8 mouse cellular contexts compared by ENCODE assay signal in the genomic region with DNA sequence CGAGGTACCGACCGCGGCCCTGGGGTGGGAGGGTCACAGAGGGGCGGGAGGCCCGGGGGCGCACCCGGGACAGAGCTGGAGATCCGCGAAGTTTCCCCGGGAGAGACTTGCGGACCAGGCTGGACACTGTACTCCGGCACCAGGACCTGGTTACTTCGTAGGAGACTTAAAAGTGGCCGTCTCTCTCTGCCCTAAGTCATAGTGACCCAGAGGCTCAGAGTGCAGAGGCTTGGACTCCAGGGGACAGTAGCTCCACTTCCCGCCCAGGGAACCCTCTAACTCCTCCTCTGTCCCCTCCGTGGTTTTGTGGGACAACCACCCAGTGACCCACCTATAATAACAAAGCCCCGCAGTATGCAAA. TPM values are rescaled to one million over a fixed set of nuclear protein-coding genes. Genes with fewer than 3 reads are reported as not detected.
DNase-seq lines count a peak whose midpoint lies in the region; ATAC-seq and TF ChIP-seq lines count a peak whose summit lies in the region.

No protein-coding gene starts in this region.

- H3K36me3 ChIP-seq in heart, embryonic 10.5 days = no peaks in the 10 kb centered on the region
- H3K36me3 ChIP-seq in heart, embryonic 16.5 days (ENCODE audit: control insufficient read depth, insufficient read depth) = no peaks in the 10 kb centered on the region
- no peaks in the 10 kb centered on the region for H3K36me3 ChIP-seq in liver, embryonic 16.5 days (ENCODE audit: control insufficient read depth, insufficient read depth)
- H3K36me3 ChIP-seq in stomach, postnatal 0 days (ENCODE audit: control insufficient read depth, insufficient read depth, low read length) = no peaks in the 10 kb centered on the region

- peak overlapping the region; percentile 73 for H3K27ac ChIP-seq in heart, embryonic 10.5 days
- no peak overlapping the region for H3K27ac ChIP-seq in bone marrow macrophage, adult 2 months (ENCODE audit: insufficient read depth, low read depth, low read length)
- no peak overlapping the region; the same call in 1 of the 2 replicates for H3K27ac ChIP-seq in heart, embryonic 16.5 days (ENCODE audit: low read length)
- peak overlapping the region; percentile 24; the same call in 1 of the 2 replicates for H3K27ac ChIP-seq in liver, embryonic 16.5 days (ENCODE audit: low read length)
- peak overlapping the region; percentile 25; the same call in 1 of the 2 replicates for H3K27ac ChIP-seq in stomach, postnatal 0 days (replicated peaks)

- H3K4me1 ChIP-seq in heart, embryonic 10.5 days = 0 out of 2 replicates have a peak, but pooled peaks cover 4% of the 10 kb centered on the region
- no peaks in the 10 kb centered on the region for H3K4me1 ChIP-seq in bone marrow macrophage, adult 2 months (ENCODE audit: control insufficient read depth, insufficient read depth, low read length)
- H3K4me1 ChIP-seq in heart, embryonic 16.5 days (ENCODE audit: control insufficient read depth, insufficient read depth, low read length) = no peaks in the 10 kb centered on the region
- H3K4me1 ChIP-seq in liver, embryonic 16.5 days (ENCODE audit: control insufficient read depth, low read depth, low read length) = no peaks in the 10 kb centered on the region
- H3K4me1 ChIP-seq in stomach, postnatal 0 days (replicated peaks; ENCODE audit: control insufficient read depth, insufficient read depth) = no peaks in the 10 kb centered on the region

- H3K4me3 ChIP-seq in heart, embryonic 10.5 days = peak overlapping the region; percentile 79
- H3K4me3 ChIP-seq in bone marrow macrophage, adult 2 months (ENCODE audit: insufficient read depth, low read length) = peak overlapping the region; percentile 51
- peak overlapping the region; percentile 84 for H3K4me3 ChIP-seq in heart, embryonic 16.5 days (ENCODE audit: low read length)
- peak overlapping the region; percentile 59 for H3K4me3 ChIP-seq in liver, embryonic 16.5 days (ENCODE audit: low read depth, low read length)
- H3K4me3 ChIP-seq in stomach, postnatal 0 days (ENCODE audit: low read depth, low read length) = peak overlapping the region; percentile 72

- peak; percentile 76 for DNase-seq in heart, embryonic 10.5 days (ENCODE audit: low spot score)
- DNase-seq in heart, adult 8-10 months (ENCODE audit: low spot score) = no peak
- no peak for DNase-seq in stomach, postnatal 0 days (ENCODE audit: low spot score)
- DNase-seq in layer of hippocampus, postnatal 14 days (ENCODE audit: low spot score in 2 of 2) = no peak
- DNase-seq in layer of hippocampus, postnatal 36 days = no peak

- ATAC-seq in heart, embryonic 16.5 days (replicated peaks; ENCODE audit: extremely low read depth, insufficient read depth, low FRiP score) = peak; percentile 63
- ATAC-seq in liver, embryonic 16.5 days (ENCODE audit: low read depth) = peak; percentile 59
- ATAC-seq in stomach, postnatal 0 days (ENCODE audit: low FRiP score, low TSS enrichment) = peak; percentile 73; the same call in 1 of the 2 replicates

- no peak for TF ChIP-seq EP300 in stomach, postnatal 0 days (optimal IDR thresholded peaks at IDR 0.05)

- H3K4me2 ChIP-seq in heart, embryonic 16.5 days (ENCODE audit: low read depth, low read length) = peak overlapping the region; percentile 88
- H3K4me2 ChIP-seq in liver, embryonic 16.5 days (ENCODE audit: low read depth, low read length) = peak overlapping the region; percentile 39
- H3K4me2 ChIP-seq in stomach, postnatal 0 days (replicated peaks; ENCODE audit: low read depth) = peak overlapping the region; percentile 86

- under 1% methylated on average over 18 of the region's 18 CpGs for WGBS in heart, embryonic 10.5 days
- WGBS in heart, embryonic 16.5 days = 1% methylated on average over 18 of the region's 18 CpGs
- WGBS in liver, embryonic 16.5 days (ENCODE audit: insufficient replicate concordance) = under 1% methylated on average over 18 of the region's 18 CpGs
- WGBS in stomach, postnatal 0 days = 0% methylated on average over 16 of the region's 18 CpGs

- peak overlapping the region; percentile 81 for H3K9ac ChIP-seq in heart, embryonic 16.5 days (ENCODE audit: low read length)
- peak overlapping the region; percentile 47 for H3K9ac ChIP-seq in liver, embryonic 16.5 days (ENCODE audit: low read depth, low read length)
- H3K9ac ChIP-seq in stomach, postnatal 0 days (ENCODE audit: low read length) = peak overlapping the region; percentile 66

- no peak for TF ChIP-seq CTCF in bone marrow macrophage, adult 2 months (IDR thresholded peaks at IDR 0.05; ENCODE audit: low read depth, low read length)
- TF ChIP-seq CTCF in stomach, postnatal 0 days (IDR thresholded peaks at IDR 0.05; ENCODE audit: low read depth) = no peak

- TF ChIP-seq POLR2A in bone marrow macrophage, adult 2 months (IDR thresholded peaks at IDR 0.05; ENCODE audit: borderline replicate concordance, low read depth, low read length) = no peak

- H3K9me3 ChIP-seq in heart, embryonic 10.5 days = no peaks in the 10 kb centered on the region
- no peaks in the 10 kb centered on the region for H3K9me3 ChIP-seq in heart, embryonic 16.5 days (replicated peaks; ENCODE audit: control insufficient read depth, low read length)
- no peaks in the 10 kb centered on the region for H3K9me3 ChIP-seq in liver, embryonic 16.5 days (replicated peaks; ENCODE audit: control insufficient read depth, low read length)
- H3K9me3 ChIP-seq in stomach, postnatal 0 days (ENCODE audit: control insufficient read depth, low read length) = no peaks in the 10 kb centered on the region

- H3K27me3 ChIP-seq in heart, embryonic 10.5 days (ENCODE audit: insufficient read depth, poor library complexity, severe bottlenecking) = no peaks in the 10 kb centered on the region
- no peaks in the 10 kb centered on the region for H3K27me3 ChIP-seq in heart, embryonic 16.5 days (ENCODE audit: control insufficient read depth, insufficient read depth, low read length)
- H3K27me3 ChIP-seq in liver, embryonic 16.5 days (ENCODE audit: control insufficient read depth, insufficient read depth, low read depth, low read length) = no peaks in the 10 kb centered on the region
- no peaks in the 10 kb centered on the region for H3K27me3 ChIP-seq in stomach, postnatal 0 days (ENCODE audit: control insufficient read depth, insufficient read depth, low read length)

RNA-seq across cellular contexts. Expression of a gene that starts 0.4 kb away (rescaled TPM):
- polyA plus RNA-seq in heart, embryonic 10.5 days (2016; fragmentation: Nextera tagmentation; extraction: Ambion mirVana) = 1.1 and 2.0 TPM in 2 replicates
- 1 to 10 TPM; 5.1 to 9.3 (median 7.1) TPM for total RNA-seq in heart, adult 8-10 months (2022)
- polyA plus RNA-seq in bone marrow macrophage, adult 2 months (2012; ENCODE audit: insufficient read depth, insufficient read length, missing spikeins) = 0.28 TPM in 1 of 2 replicates, not detected in the other
- 3.0 and 3.7 TPM in 2 replicates for polyA plus RNA-seq in heart, embryonic 16.5 days (2015; fragmentation: Nextera tagmentation; extraction: Ambion mirVana)
- 8.8 and 10.4 TPM in 2 replicates for polyA plus RNA-seq in liver, embryonic 16.5 days (2015; fragmentation: Nextera tagmentation; extraction: Ambion mirVana)
- polyA plus RNA-seq in stomach, postnatal 0 days (2015; fragmentation: Nextera tagmentation; extraction: Ambion mirVana) = 3.5 and 4.2 TPM in 2 replicates
- total RNA-seq in layer of hippocampus, postnatal 14 days (2021) = 10 to 100 TPM; 20.7 to 20.9 TPM
- 10 to 100 TPM; 13.7 to 19.7 TPM for total RNA-seq in layer of hippocampus, postnatal 36 days (2021)

Comparison
In these comparisons a context has a peak if more than half of its experiments do, and no peak if none do; other contexts are left out.
1. H3K27ac ChIP-seq: peak in heart, embryonic 10.5 days (single experiment), liver, embryonic 16.5 days (single experiment) and stomach, postnatal 0 days (single experiment); none in bone marrow macrophage, adult 2 months (single experiment) and heart, embryonic 16.5 days (single experiment).
2. Peak in every context shown above with its lines, with median percentiles within 50 percentile points of each other: H3K4me3 ChIP-seq, ATAC-seq, H3K4me2 ChIP-seq and H3K9ac ChIP-seq.